Mouse (Mus musculus) forebrain, embryonic 10.5 days (tissue): ENCODE measurements around the gene Stx1a. TPM values are rescaled to one million over a fixed set of nuclear protein-coding genes. Genes with fewer than 3 reads are reported as not detected.

Experiments
- DNase-seq: peaks from one replicate; pipeline ENCODE4 v3.0.0-alpha.2; 2017; ENCODE audit warnings: low spot score; ENCODE audit errors: extremely low spot score
- H3K27ac ChIP-seq: fragments of 300-500 bp; sonication (generic); 2 replicates; pipeline ENCODE4 v1.5.1; 2016; ENCODE audit warnings: mild to moderate bottlenecking
- H3K27me3 ChIP-seq: fragments of 300-500 bp; sonication (generic); 2 replicates; pipeline ENCODE4 v1.6.1; 2016; ENCODE audit warnings: mild to moderate bottlenecking; ENCODE audit not compliant: poor library complexity, severe bottlenecking
- H3K36me3 ChIP-seq: fragments of 300-500 bp; sonication (generic); replicated peaks from 2 replicates; pipeline ENCODE4 v1.6.1; 2016; ENCODE audit warnings: mild to moderate bottlenecking, moderate library complexity
- H3K4me1 ChIP-seq: fragments of 300-500 bp; sonication (generic); 2 replicates; pipeline ENCODE4 v1.6.1; 2016
- H3K4me3 ChIP-seq: fragments of 300-500 bp; sonication (generic); 2 replicates; pipeline ENCODE4 v1.5.1; 2016; ENCODE audit warnings: mild to moderate bottlenecking, moderate library complexity
- H3K9me3 ChIP-seq: fragments of 300-500 bp; sonication (generic); 2 replicates; pipeline ENCODE4 v1.6.1; 2016; ENCODE audit warnings: mild to moderate bottlenecking, moderate library complexity
- WGBS: fragments of 180-500 bp; shearing (Covaris S2); methylation state at CpG from one replicate; pipeline ENCODE4 v1.1.7; 2016; 5-methylcytosine and 5-hydroxymethylcytosine counted together
- polyA plus RNA-seq: library from polyadenylated mRNA; unstranded; fragments of >200 nt; fragmentation: Nextera tagmentation; extraction: Ambion mirVana; gene quantifications from 2 replicates; pipeline ENCODE4 v1.2.1, GENCODE M21; 2016

Stx1a gene
- 8.7 and 10.0 TPM in 2 replicates for polyA plus RNA-seq

DNA sequence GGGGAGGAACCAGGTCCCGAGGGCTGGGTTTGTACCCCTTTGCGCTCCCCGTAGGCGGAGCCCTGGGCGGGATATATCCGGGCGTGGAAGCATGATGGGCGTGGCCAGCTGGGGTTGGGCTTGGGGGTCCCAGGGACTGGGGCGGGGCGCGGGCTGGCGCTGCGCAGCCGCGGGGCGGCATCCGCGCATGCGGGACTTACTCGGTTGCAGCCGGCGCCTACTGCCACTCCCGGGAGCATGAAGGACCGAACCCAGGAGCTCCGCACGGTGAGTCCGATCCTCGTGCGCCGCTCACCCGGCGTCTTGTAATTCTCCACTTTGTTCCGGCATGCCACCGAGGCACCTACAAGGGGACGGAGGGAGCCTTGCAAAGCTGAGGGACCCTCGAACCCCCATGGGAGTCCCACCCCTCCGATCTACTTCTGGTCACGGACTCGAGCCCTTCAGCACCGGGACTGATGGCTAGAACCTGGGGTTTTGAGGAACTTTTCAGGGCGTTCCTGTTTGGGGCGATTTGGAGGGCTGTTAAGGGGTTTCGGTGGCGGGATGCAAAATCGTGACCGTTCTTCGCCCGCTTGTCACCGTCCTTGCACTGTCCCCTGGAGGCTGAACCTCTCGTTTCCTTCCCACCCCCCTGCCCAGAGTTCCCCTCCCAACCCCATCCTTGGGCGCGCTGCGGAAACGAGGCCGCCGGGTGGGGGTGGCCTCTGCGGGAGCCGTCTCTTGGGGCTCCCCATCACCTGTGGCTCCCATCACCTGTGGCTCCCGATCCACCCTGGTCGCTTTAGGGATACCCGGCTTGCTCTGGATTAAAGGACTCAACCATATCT lies at the start of gene Stx1a:
Gene Stx1a, plus strand, starts transcription at position 139 of the 830 bp plus-strand sequence.
- Histone ChIP-seq H3K9me3 (no peaks in the 10 kb centered on the region), H3K27ac (peak within 1 kb of the TSS; percentile 87), H3K36me3 (no peaks in the 10 kb centered on the region), H3K27me3 (peaks cover 17% of the 10 kb centered on the region), H3K4me3 (peak within 1 kb of the TSS; percentile 76), H3K4me1 (peaks cover 37% of the 10 kb centered on the region)
- peak; percentile 89 for DNase-seq
- under 1% methylated on average over 61 of the region's 61 CpGs for WGBS

DNA sequence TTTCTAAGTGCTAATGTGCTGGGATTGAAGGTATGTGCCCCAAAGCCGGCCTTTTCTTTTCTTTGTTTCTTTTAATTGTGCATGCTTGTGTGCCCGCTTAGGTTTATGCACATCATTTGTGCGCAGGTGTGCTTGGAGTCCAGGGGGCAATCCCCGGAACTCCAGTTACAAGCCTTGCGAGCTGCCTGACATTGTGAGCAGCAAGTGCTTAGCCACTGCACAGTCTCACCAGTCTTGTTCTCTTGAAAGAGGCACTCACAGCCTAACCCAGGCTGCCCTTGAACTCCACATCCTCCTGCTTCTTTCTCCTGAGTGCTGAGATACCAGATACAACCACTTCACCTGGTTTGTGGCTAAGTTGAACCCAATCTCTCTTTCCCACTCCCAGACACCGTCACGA lies 49.8 kb upstream of the Stx1a start:
- no peak overlapping the region for H3K27ac ChIP-seq
- H3K4me1 ChIP-seq, result no peaks in the 10 kb centered on the region
- 80% methylated on average over 7 of the region's 7 CpGs for WGBS
- no peaks in the 10 kb centered on the region for H3K36me3 ChIP-seq
- H3K9me3 ChIP-seq, result no peaks in the 10 kb centered on the region
- no peak for DNase-seq
- no peak overlapping the region for H3K4me3 ChIP-seq
- no peaks in the 10 kb centered on the region for H3K27me3 ChIP-seq

GRCm38 (mm10) chr5:134974294-134974693 lies 49.0 kb upstream of the Stx1a start:
- Histone ChIP-seq H3K27ac (no peak overlapping the region), H3K9me3 (no peaks in the 10 kb centered on the region), H3K4me3 (no peak overlapping the region), H3K36me3 (no peaks in the 10 kb centered on the region), H3K27me3 (no peaks in the 10 kb centered on the region), H3K4me1 (no peaks in the 10 kb centered on the region)
- WGBS, result 76% methylated on average over 7 of the region's 7 CpGs
- no peak for DNase-seq

GRCm38 (mm10) chr5:134974921-134975320 lies 48.4 kb upstream of the Stx1a start:
- no peaks in the 10 kb centered on the region for H3K9me3 ChIP-seq
- no peaks in the 10 kb centered on the region for H3K27me3 ChIP-seq
- H3K4me3 ChIP-seq, result no peak overlapping the region
- WGBS, result 76% methylated on average over 2 of the region's 2 CpGs
- no peak for DNase-seq
- no peaks in the 10 kb centered on the region for H3K4me1 ChIP-seq
- H3K27ac ChIP-seq, result no peak overlapping the region
- H3K36me3 ChIP-seq, result no peaks in the 10 kb centered on the region

GRCm38 (mm10) chr5:134976164-134976563 lies 47.1 kb upstream of the Stx1a start:
- Histone ChIP-seq H3K27ac (no peak overlapping the region), H3K4me1 (no peaks in the 10 kb centered on the region; the same call in 1 of the 2 replicates), H3K27me3 (no peaks in the 10 kb centered on the region), H3K4me3 (no peak overlapping the region), H3K36me3 (no peaks in the 10 kb centered on the region), H3K9me3 (no peaks in the 10 kb centered on the region)
- no peak for DNase-seq
- whole genome bisulfite sequencing, result 94% methylated on average over 2 of the region's 2 CpGs

DNA sequence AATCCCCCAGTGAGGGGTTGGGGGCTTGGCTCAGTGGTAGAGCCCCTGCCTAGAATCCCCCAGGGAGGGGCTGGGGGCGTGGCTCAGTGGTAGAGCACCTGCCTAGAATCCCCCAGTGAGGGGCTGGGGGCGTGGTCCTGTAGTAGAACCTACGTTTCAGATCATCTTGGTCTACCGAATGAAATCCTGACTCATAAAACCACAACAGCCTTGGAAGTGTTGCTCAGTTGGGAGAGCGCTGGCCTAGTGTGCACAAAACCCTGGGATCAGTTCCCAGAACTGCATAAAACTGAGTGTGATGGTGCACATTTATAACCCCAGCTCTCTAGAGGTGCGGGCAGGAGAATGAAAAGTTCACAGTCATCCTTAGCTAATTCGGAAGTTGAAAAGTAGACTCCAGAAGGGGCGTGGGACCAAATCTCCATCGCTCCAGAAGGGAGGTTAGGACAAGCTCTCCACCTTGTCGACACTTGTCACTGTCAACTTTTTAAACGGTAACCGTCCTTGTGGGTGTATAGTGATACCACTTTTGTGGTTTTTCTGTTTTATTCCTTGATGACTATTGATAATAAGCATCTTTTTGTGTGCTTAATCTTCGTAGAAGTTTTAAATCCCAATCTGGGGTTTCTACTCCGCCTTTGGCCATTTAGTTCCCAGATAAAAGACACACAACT lies 46.6 kb upstream of the Stx1a start:
- no peak for DNase-seq
- H3K4me1 ChIP-seq, result no peaks in the 10 kb centered on the region; the same call in 1 of the 2 replicates
- no peaks in the 10 kb centered on the region for H3K36me3 ChIP-seq
- 88% methylated on average over 14 of the region's 14 CpGs for WGBS
- no peaks in the 10 kb centered on the region for H3K9me3 ChIP-seq
- no peak overlapping the region for H3K4me3 ChIP-seq
- H3K27ac ChIP-seq, result no peak overlapping the region
- no peaks in the 10 kb centered on the region for H3K27me3 ChIP-seq

DNA sequence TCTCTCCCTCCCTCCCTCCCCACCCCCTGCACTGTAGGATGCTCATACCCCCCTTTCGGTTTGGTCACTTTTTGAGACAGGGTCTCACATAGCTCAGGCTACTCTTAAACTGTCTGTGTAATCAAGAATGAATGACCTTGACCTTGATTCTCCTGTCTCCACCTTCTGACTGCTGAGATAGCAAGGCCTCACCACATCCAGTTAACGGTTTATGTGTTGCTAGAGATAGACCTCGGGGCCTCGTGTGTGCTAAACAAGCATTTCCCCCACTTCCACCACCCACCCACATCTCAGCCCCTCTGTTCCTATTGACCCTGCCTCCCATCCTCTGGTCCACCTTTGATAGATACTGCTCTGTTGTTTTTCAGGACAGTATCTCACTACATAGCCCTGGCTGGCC lies 45.4 kb upstream of the Stx1a start:
- WGBS, result 84% methylated on average over 4 of the region's 4 CpGs
- Histone ChIP-seq H3K36me3 (no peaks in the 10 kb centered on the region), H3K9me3 (no peaks in the 10 kb centered on the region), H3K4me3 (no peak overlapping the region), H3K27ac (no peak overlapping the region), H3K27me3 (no peaks in the 10 kb centered on the region), H3K4me1 (no peaks in the 10 kb centered on the region; the same call in 1 of the 2 replicates)
- no peak for DNase-seq

DNA sequence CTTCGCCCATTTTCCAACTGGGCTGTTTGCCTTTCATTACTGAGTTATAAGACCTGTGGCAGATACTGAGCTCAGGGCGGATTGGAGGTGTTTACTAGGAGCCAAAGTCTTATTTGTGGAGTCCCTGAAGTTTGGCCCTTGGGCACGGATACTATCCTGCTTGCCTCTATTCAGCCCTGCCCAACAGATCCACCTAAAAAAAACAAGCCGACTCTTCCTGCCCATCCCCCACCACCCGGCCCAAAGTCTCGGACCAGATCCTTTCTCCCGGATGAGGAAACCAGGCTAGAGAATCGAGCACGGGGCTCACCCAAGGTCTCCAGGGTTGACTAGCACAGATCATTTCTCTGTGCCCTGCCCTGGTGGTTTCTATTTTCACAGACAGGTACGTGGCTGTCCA lies 42.1 kb upstream of the Stx1a start:
- DNase-seq, result no peak
- no peak overlapping the region for H3K27ac ChIP-seq
- no peaks in the 10 kb centered on the region for H3K9me3 ChIP-seq
- H3K27me3 ChIP-seq, result peaks cover 27% of the 10 kb centered on the region
- 63% methylated on average over 10 of the region's 10 CpGs for whole genome bisulfite sequencing
- H3K36me3 ChIP-seq, result no peaks in the 10 kb centered on the region
- peaks cover 33% of the 10 kb centered on the region for H3K4me1 ChIP-seq
- no peak overlapping the region for H3K4me3 ChIP-seq

- 88% methylated on average over 1 of the region's 1 CpGs for WGBS
- Histone ChIP-seq H3K27ac (no peak overlapping the region), H3K27me3 (peaks cover 47% of the 10 kb centered on the region), H3K4me1 (peaks cover 52% of the 10 kb centered on the region), H3K4me3 (no peak overlapping the region), H3K9me3 (no peaks in the 10 kb centered on the region), H3K36me3 (no peaks in the 10 kb centered on the region)
- no peak for DNase-seq
Observed at GRCm38 (mm10) chr5:134983111-134983510, 40.2 kb upstream of the Stx1a start.

DNA sequence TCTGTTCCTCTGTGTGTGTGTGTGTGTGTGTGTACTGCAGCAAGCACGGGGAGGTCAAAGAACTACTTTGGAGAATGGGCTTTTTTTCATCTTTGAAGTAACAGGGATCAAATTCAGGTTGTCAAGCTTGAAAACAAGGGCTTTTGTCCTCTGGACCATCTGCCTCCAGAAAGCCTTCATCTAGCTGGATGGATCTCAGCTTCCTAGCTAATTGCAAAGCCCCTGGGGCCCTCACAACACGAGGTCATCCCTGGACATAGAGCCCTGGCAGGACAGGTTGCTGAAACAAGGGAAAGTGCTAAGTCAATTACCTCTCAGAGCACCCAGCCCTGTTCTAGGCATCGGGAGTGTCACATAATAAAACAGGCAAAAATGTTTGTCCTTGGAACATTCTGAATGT lies 39.5 kb upstream of the Stx1a start:
- Histone ChIP-seq H3K27me3 (peaks cover 53% of the 10 kb centered on the region), H3K36me3 (no peaks in the 10 kb centered on the region), H3K9me3 (no peaks in the 10 kb centered on the region), H3K27ac (peak overlapping the region; percentile 40), H3K4me3 (no peak overlapping the region), H3K4me1 (peaks cover 52% of the 10 kb centered on the region)
- no peak for DNase-seq
- WGBS, result 4% methylated on average over 3 of the region's 3 CpGs

- Histone ChIP-seq H3K36me3 (no peaks in the 10 kb centered on the region), H3K27me3 (peaks cover 73% of the 10 kb centered on the region), H3K4me3 (peak within 1 kb of the TSS; percentile 42), H3K4me1 (peaks cover 55% of the 10 kb centered on the region), H3K9me3 (no peaks in the 10 kb centered on the region), H3K27ac (peak within 1 kb of the TSS; percentile 63; the same call in 1 of the 2 replicates)
- DNase-seq, result peak; percentile 58
- WGBS, result 1% methylated on average over 25 of the region's 25 CpGs
Observed at GRCm38 (mm10) chr5:134985633-134986297, 37.5 kb upstream of the Stx1a start, which contains the start of gene Cldn3. Gene Cldn3, plus strand, starts transcription at chr5:134986214.

DNA sequence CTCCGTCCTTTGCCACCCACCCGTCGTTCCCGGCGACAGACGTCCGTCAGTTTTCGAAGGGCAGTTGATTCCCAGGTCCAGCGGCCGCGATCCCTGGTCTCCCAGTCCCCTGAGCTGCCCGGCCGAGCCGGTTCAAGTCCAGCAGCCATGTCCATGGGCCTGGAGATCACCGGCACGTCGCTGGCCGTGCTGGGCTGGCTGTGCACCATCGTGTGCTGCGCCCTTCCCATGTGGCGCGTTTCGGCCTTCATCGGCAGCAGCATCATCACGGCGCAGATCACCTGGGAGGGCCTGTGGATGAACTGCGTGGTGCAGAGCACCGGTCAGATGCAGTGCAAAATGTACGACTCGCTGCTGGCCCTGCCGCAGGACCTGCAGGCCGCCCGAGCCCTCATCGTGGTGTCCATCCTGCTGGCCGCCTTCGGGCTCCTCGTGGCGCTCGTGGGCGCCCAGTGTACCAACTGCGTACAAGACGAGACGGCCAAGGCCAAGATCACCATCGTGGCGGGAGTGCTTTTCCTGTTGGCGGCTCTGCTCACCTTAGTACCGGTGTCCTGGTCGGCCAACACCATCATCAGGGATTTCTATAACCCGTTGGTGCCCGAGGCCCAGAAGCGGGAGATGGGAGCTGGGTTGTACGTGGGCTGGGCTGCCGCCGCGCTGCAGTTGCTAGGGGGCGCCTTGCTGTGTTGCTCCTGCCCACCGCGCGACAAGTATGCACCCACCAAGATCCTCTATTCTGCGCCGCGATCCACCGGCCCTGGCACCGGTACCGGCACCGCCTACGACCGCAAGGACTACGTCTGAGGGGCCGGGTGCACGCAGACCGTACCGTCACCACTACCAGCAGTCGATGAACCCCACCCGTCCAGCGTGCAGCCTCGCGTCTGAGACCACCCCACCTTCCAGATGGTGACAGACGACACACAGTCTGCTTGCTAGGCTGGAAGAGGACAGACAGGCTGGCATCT lies 36.7 kb upstream of the Stx1a start:
- Histone ChIP-seq H3K9me3 (no peaks in the 10 kb centered on the region), H3K27me3 (peaks cover 75% of the 10 kb centered on the region), H3K4me3 (peak overlapping the region; percentile 42), H3K36me3 (no peaks in the 10 kb centered on the region), H3K27ac (peak overlapping the region; percentile 63; the same call in 1 of the 2 replicates), H3K4me1 (peaks cover 55% of the 10 kb centered on the region)
- 4% methylated on average over 79 of the region's 79 CpGs for WGBS
- DNase-seq, result peak; percentile 34
